Mouse (Mus musculus) stomach, postnatal 0 days (tissue): Measurements from ENCODE around the gene Zfp819. TPM values are rescaled to one million over a fixed set of nuclear protein-coding genes. Genes with fewer than 3 reads are reported as not detected.
A peak's percentile ranks its signal among the peaks of the same experiment; 100 is the strongest.

Experiments
- ATAC-seq: fragments of 200-750 bp; cut with Nextera tagmentation; 2 replicates; pipeline ENCODE4 v1.8.0; 2017; ENCODE audit not compliant: low FRiP score, low TSS enrichment
- DNase-seq: peaks from one replicate; pipeline ENCODE4 v3.0.0-alpha.2; 2016; ENCODE audit warnings: low spot score
- H3K27ac ChIP-seq: fragments of 300-500 bp; sonication (generic); replicated peaks from 2 replicates; pipeline ENCODE4 v1.5.1; 2014; ENCODE audit warnings: mild to moderate bottlenecking, control low read depth
- H3K27me3 ChIP-seq: fragments of 300-500 bp; sonication (generic); 2 replicates; pipeline ENCODE4 v1.6.1; 2014; ENCODE audit warnings: low read length; ENCODE audit not compliant: control insufficient read depth, insufficient read depth
- H3K36me3 ChIP-seq: fragments of 300-500 bp; sonication (generic); 2 replicates; pipeline ENCODE4 v1.6.1; 2014; ENCODE audit warnings: low read length, mixed read lengths; ENCODE audit not compliant: control insufficient read depth, insufficient read depth
- H3K4me1 ChIP-seq: fragments of 300-500 bp; sonication (generic); replicated peaks from 2 replicates; pipeline ENCODE4 v1.6.1; 2014; ENCODE audit warnings: antibody characterized with exemption; ENCODE audit not compliant: control insufficient read depth, insufficient read depth
- H3K4me2 ChIP-seq: fragments of 300-500 bp; sonication (generic); replicated peaks from 2 replicates; pipeline ENCODE4 v1.6.1; 2014; ENCODE audit warnings: low read depth, mild to moderate bottlenecking, control low read depth, moderate library complexity
- H3K4me3 ChIP-seq: fragments of 300-500 bp; sonication (generic); 2 replicates; pipeline ENCODE4 v1.5.1; 2014; ENCODE audit warnings: low read depth, low read length, control low read depth
- H3K9ac ChIP-seq: fragments of 300-500 bp; sonication (generic); 2 replicates; pipeline ENCODE4 v1.6.1; 2014; ENCODE audit warnings: mild to moderate bottlenecking, low read length, control low read depth, mixed read lengths
- H3K9me3 ChIP-seq: fragments of 300-500 bp; sonication (generic); 2 replicates; pipeline ENCODE4 v1.6.1; 2016; ENCODE audit warnings: low read length; ENCODE audit not compliant: control insufficient read depth
- CTCF ChIP-seq: IDR thresholded peaks from 2 replicates; pipeline ENCODE4 v1.5.1; 2016; ENCODE audit warnings: antibody characterized with exemption, low read depth, mild to moderate bottlenecking, moderate library complexity
- EP300 ChIP-seq: optimal IDR thresholded peaks from 2 replicates; pipeline ENCODE3; 2016; ENCODE audit warnings: antibody characterized with exemption
- WGBS: fragments of 180-500 bp; shearing (Covaris S2); extraction: QIAGEN DNeasy Blood & Tissue Kit; methylation state at CpG from one replicate; pipeline ENCODE4 v1.1.7; 2014; 5-methylcytosine and 5-hydroxymethylcytosine counted together
- polyA plus RNA-seq: library from polyadenylated mRNA; unstranded; fragments of >200 nt; fragmentation: Nextera tagmentation; extraction: Ambion mirVana; gene quantifications from 2 replicates; pipeline ENCODE4 v1.2.1, GENCODE M21; 2015

Gene Zfp819
- polyA plus RNA-seq, result not detected in 2 replicates

GRCm38 (mm10) chr7:43606896-43607742 is at the start of gene Zfp819:
Gene Zfp819 (plus strand): TSS chr7:43607169.
- Histone ChIP-seq H3K27me3 (no peaks in the 10 kb centered on the region), H3K36me3 (no peaks in the 10 kb centered on the region), H3K4me3 (peak within 1 kb of the TSS; percentile 21), H3K9me3 (no peaks in the 10 kb centered on the region), H3K4me2 (peak within 1 kb of the TSS; percentile 48), H3K27ac (no peak within 1 kb of the TSS), H3K4me1 (no peaks in the 10 kb centered on the region), H3K9ac (no peak within 1 kb of the TSS)
- DNase-seq (peak; percentile 57), ATAC-seq (peak; percentile 87)
- 13% methylated on average over 41 of the region's 41 CpGs for WGBS
- TF ChIP-seq CTCF (no peak), EP300 (no peak)

- peak within 1 kb of the TSS; percentile 78 for H3K9ac ChIP-seq
- H3K36me3 ChIP-seq, result no peaks in the 10 kb centered on the region
- TF ChIP-seq CTCF (peak; percentile 35), EP300 (no peak)
- peak within 1 kb of the TSS; percentile 84 for H3K4me2 ChIP-seq
- under 1% methylated on average over 27 of the region's 27 CpGs for WGBS
- H3K9me3 ChIP-seq, result no peaks in the 10 kb centered on the region
- H3K27ac ChIP-seq, result peak within 1 kb of the TSS; percentile 85
- DNase-seq (peak; percentile 80), ATAC-seq (peak; percentile 86)
- H3K4me1 ChIP-seq, result peaks cover 7% of the 10 kb centered on the region
- H3K4me3 ChIP-seq, result peak within 1 kb of the TSS; percentile 71
- H3K27me3 ChIP-seq, result no peaks in the 10 kb centered on the region
Observed at GRCm38 (mm10) chr7:43562006-43562633, 44.8 kb upstream of the Zfp819 start, which contains the start of gene Zfp658. Gene Zfp658 (plus strand): TSS chr7:43562256.

DNA sequence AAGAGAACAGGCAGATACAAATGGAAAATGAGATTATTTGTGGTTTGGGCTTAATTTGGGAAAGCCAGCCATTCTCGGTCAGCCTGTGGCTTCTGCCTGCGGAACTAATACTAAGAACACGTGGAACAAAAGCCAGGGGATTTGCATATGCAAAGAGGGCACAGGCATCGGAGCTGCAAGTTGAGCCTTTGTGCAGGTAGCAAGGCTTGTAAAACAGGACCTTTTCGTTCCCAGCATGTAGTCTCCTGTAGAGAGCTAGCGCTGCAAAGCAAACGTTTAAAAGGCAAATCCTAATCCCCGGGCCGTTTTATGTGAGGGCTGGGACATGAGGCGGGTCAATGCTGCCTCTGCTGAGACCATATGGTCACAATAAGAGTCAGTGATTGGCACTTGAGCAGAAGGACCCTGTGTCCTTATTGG is 44.3 kb upstream of the Zfp819 start:
- no peak for TF ChIP-seq EP300
- TF ChIP-seq CTCF, result no peak
- 0% methylated on average over 10 of the region's 10 CpGs for WGBS
- peak overlapping the region; percentile 78 for H3K9ac ChIP-seq
- peak; percentile 46; the same call in 1 of the 2 replicates for ATAC-seq
- H3K27ac ChIP-seq, result peak overlapping the region; percentile 85
- H3K9me3 ChIP-seq, result no peaks in the 10 kb centered on the region
- peaks cover 7% of the 10 kb centered on the region for H3K4me1 ChIP-seq
- H3K4me2 ChIP-seq, result peak overlapping the region; percentile 84
- no peaks in the 10 kb centered on the region for H3K27me3 ChIP-seq
- H3K4me3 ChIP-seq, result peak overlapping the region; percentile 71
- H3K36me3 ChIP-seq, result peaks cover 4% of the 10 kb centered on the region; the same call in 1 of the 2 replicates
- DNase-seq, result peak; percentile 37

DNA sequence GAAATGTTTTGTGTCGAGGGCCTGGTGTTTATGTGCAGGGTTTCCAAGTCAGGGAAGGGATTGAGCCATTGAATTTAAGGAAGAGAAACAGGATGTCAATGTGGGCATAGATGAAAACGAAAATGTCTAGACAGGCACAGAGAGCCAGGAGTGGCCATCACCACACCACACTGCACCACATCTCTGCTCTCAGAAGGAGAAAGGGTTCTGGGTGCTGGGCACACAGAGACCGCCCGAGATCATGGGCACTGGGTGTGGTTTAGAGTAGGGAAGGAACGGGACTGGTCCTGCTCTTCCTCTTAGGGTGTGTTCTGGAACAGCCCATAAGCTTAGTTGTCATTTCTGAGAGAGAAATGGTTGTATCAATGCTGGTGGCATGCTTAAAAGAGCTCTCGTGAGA is 43.7 kb upstream of the Zfp819 start:
- Histone ChIP-seq H3K36me3 (peaks cover 9% of the 10 kb centered on the region; the same call in 1 of the 2 replicates), H3K27ac (no peak overlapping the region), H3K4me3 (peak overlapping the region; percentile 71; the same call in 1 of the 2 replicates), H3K9me3 (no peaks in the 10 kb centered on the region), H3K4me1 (peaks cover 7% of the 10 kb centered on the region), H3K9ac (peak overlapping the region; percentile 78), H3K27me3 (no peaks in the 10 kb centered on the region), H3K4me2 (peak overlapping the region; percentile 84)
- TF ChIP-seq EP300 (no peak), CTCF (no peak)
- WGBS, result 43% methylated on average over 6 of the region's 6 CpGs
- ATAC-seq, result no peak
- DNase-seq, result no peak

GRCm38 (mm10) chr7:43571216-43571615 is 35.8 kb upstream of the Zfp819 start:
- Histone ChIP-seq H3K4me1 (no peaks in the 10 kb centered on the region), H3K36me3 (peaks cover 24% of the 10 kb centered on the region), H3K4me2 (no peak overlapping the region), H3K9ac (no peak overlapping the region), H3K9me3 (no peaks in the 10 kb centered on the region), H3K27ac (no peak overlapping the region), H3K4me3 (no peak overlapping the region), H3K27me3 (no peaks in the 10 kb centered on the region)
- WGBS, result 97% methylated on average over 2 of the region's 2 CpGs
- no peak for DNase-seq
- no peak for ATAC-seq
- TF ChIP-seq EP300, result no peak
- no peak for TF ChIP-seq CTCF
